In the genomic region with DNA sequence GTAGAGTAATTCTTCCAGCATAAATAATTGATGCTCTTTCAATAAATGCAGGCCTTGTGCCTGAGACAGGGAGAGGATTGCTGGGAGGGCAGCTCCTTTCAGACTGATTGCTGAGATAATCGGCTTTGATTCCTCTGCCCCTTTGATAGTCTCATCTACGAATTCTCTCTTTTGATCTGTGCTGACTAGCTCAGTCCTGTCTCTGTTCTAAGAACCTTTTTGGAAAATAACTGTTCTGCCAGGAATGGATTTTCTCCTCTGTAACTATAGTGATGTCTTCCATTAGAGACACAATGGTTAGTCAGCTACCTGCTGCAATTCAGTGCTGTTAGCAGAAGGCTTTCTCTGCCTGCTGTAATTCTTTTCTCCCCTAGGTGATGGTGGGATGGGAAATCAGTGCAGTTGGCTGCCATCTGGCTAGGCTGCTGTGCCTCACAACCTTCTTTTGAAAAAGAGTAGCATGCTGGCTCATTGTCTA, we compare ENCODE assay signal across 10 mouse cellular contexts.
A peak's percentile ranks its signal among the peaks of the same experiment; 100 is the strongest.
DNase-seq lines count a peak whose midpoint lies in the region; ATAC-seq lines count a peak whose summit lies in the region.
"Had no signal": no experiment of that assay in that cellular context is flagged by ENCODE, and none has a peak within 500 bp of the region (broad histone marks: within the 10 kb centered on the region; RNA-seq: fewer than 3 reads in every experiment).

No protein-coding gene starts in this region.

- DNase-seq in brain, adult 2 months (ENCODE audit: low read depth, low spot score), result peak; percentile 74
- no peak for DNase-seq in thymus, postnatal 10 days (ENCODE audit: low spot score in 2 of 2)
- DNase-seq in gastrocnemius, postnatal 14 days, result no peak
- no peak for DNase-seq in ovary, postnatal 10 days (ENCODE audit: low spot score)
- DNase-seq: cerebellum, adult 18-20 months had no signal

- peaks cover 5% of the 10 kb centered on the region; the same call in 1 of the 2 replicates for H3K4me1 ChIP-seq in heart, embryonic 12.5 days (replicated peaks)
- H3K4me1 ChIP-seq in heart, embryonic 11.5 days (ENCODE audit: control insufficient read depth, insufficient read depth, low read length), result no peaks in the 10 kb centered on the region
- H3K4me1 ChIP-seq in forebrain, embryonic 15.5 days, result no peaks in the 10 kb centered on the region
- peaks cover 14% of the 10 kb centered on the region for H3K4me1 ChIP-seq in midbrain, embryonic 13.5 days (replicated peaks)

- ATAC-seq in heart, embryonic 12.5 days (ENCODE audit: insufficient number of reproducible peaks, low FRiP score), result no peak
- ATAC-seq in heart, embryonic 11.5 days (replicated peaks; ENCODE audit: insufficient number of reproducible peaks, low FRiP score, low TSS enrichment), result no peak
- peak; percentile 76 for ATAC-seq in forebrain, embryonic 15.5 days (replicated peaks)
- peak; percentile 94 for ATAC-seq in midbrain, embryonic 13.5 days

- H3K27me3 ChIP-seq in heart, embryonic 12.5 days (replicated peaks), result no peaks in the 10 kb centered on the region
- no peaks in the 10 kb centered on the region for H3K27me3 ChIP-seq in heart, embryonic 11.5 days (ENCODE audit: control insufficient read depth, insufficient read depth, low read length)
- H3K27me3 ChIP-seq in forebrain, embryonic 15.5 days, result no peaks in the 10 kb centered on the region
- H3K27me3 ChIP-seq in midbrain, embryonic 13.5 days, result no peaks in the 10 kb centered on the region
- H3K27me3 ChIP-seq: CH12.LX had no signal

- H3K4me3 ChIP-seq in heart, embryonic 12.5 days, result no peak overlapping the region
- no peak overlapping the region for H3K4me3 ChIP-seq in heart, embryonic 11.5 days (ENCODE audit: low read depth, low read length)
- H3K4me3 ChIP-seq in forebrain, embryonic 15.5 days, result no peak overlapping the region
- no peak overlapping the region for H3K4me3 ChIP-seq in midbrain, embryonic 13.5 days (replicated peaks)

- H3K27ac ChIP-seq in heart, embryonic 12.5 days (ENCODE audit: poor library complexity, severe bottlenecking), result no peak overlapping the region
- no peak overlapping the region for H3K27ac ChIP-seq in heart, embryonic 11.5 days (ENCODE audit: low read depth, low read length)
- peak overlapping the region; percentile 75 for H3K27ac ChIP-seq in forebrain, embryonic 15.5 days (replicated peaks)
- H3K27ac ChIP-seq in midbrain, embryonic 13.5 days, result peak overlapping the region; percentile 86

- H3K9ac ChIP-seq in heart, embryonic 12.5 days, result no peak overlapping the region
- no peak overlapping the region for H3K9ac ChIP-seq in heart, embryonic 11.5 days (ENCODE audit: low read depth, low read length)
- no peak overlapping the region for H3K9ac ChIP-seq in forebrain, embryonic 15.5 days (replicated peaks)
- H3K9ac ChIP-seq in midbrain, embryonic 13.5 days (replicated peaks), result 0 out of 2 replicates have a peak overlapping the region, but pooled peaks have one; percentile 23

- H3K4me2 ChIP-seq in heart, embryonic 12.5 days, result peak overlapping the region; percentile 24; the same call in 1 of the 2 replicates
- no peak overlapping the region; the same call in 1 of the 2 replicates for H3K4me2 ChIP-seq in heart, embryonic 11.5 days
- H3K4me2 ChIP-seq in forebrain, embryonic 15.5 days (replicated peaks), result no peak overlapping the region
- H3K4me2 ChIP-seq in midbrain, embryonic 13.5 days (replicated peaks), result no peak overlapping the region

- 55% methylated on average over 2 of the region's 2 CpGs for WGBS in heart, embryonic 12.5 days
- 53% methylated on average over 2 of the region's 2 CpGs for WGBS in heart, embryonic 11.5 days (ENCODE audit: insufficient replicate concordance)
- WGBS in forebrain, embryonic 15.5 days, result 2% methylated on average over 2 of the region's 2 CpGs
- 12% methylated on average over 2 of the region's 2 CpGs for WGBS in midbrain, embryonic 13.5 days

- no peaks in the 10 kb centered on the region for H3K9me3 ChIP-seq in heart, embryonic 12.5 days (replicated peaks)
- no peaks in the 10 kb centered on the region for H3K9me3 ChIP-seq in heart, embryonic 11.5 days (replicated peaks; ENCODE audit: control insufficient read depth, low read length)
- no peaks in the 10 kb centered on the region for H3K9me3 ChIP-seq in forebrain, embryonic 15.5 days
- H3K9me3 ChIP-seq in midbrain, embryonic 13.5 days, result no peaks in the 10 kb centered on the region

- intact Hi-C loops in gastrocnemius, postnatal 14 days (cut with DNase I; ENCODE audit: low total_unique reads), result loop anchor here (10.0 kb wide), 1 partner anchor 313 kb away; no protein-coding TSS in a partner anchor

- no peaks in the 10 kb centered on the region for H3K36me3 ChIP-seq in heart, embryonic 12.5 days
- H3K36me3 ChIP-seq in heart, embryonic 11.5 days (ENCODE audit: control insufficient read depth, insufficient read depth, low read length), result no peaks in the 10 kb centered on the region
- H3K36me3 ChIP-seq in forebrain, embryonic 15.5 days, result peaks cover 5% of the 10 kb centered on the region; the same call in 1 of the 2 replicates
- peaks cover 17% of the 10 kb centered on the region for H3K36me3 ChIP-seq in midbrain, embryonic 13.5 days

Comparison
In these comparisons a context has a peak if more than half of its experiments do, and no peak if none do; other contexts are left out.
1. ATAC-seq: peak in forebrain, embryonic 15.5 days (single experiment) and midbrain, embryonic 13.5 days (single experiment); none in heart, embryonic 12.5 days (single experiment) and heart, embryonic 11.5 days (single experiment).
2. H3K27ac ChIP-seq: peak in forebrain, embryonic 15.5 days (single experiment) and midbrain, embryonic 13.5 days (single experiment); none in heart, embryonic 12.5 days (single experiment) and heart, embryonic 11.5 days (single experiment).